ENCODE assay signal across 9 mouse cellular contexts in the genomic region with DNA sequence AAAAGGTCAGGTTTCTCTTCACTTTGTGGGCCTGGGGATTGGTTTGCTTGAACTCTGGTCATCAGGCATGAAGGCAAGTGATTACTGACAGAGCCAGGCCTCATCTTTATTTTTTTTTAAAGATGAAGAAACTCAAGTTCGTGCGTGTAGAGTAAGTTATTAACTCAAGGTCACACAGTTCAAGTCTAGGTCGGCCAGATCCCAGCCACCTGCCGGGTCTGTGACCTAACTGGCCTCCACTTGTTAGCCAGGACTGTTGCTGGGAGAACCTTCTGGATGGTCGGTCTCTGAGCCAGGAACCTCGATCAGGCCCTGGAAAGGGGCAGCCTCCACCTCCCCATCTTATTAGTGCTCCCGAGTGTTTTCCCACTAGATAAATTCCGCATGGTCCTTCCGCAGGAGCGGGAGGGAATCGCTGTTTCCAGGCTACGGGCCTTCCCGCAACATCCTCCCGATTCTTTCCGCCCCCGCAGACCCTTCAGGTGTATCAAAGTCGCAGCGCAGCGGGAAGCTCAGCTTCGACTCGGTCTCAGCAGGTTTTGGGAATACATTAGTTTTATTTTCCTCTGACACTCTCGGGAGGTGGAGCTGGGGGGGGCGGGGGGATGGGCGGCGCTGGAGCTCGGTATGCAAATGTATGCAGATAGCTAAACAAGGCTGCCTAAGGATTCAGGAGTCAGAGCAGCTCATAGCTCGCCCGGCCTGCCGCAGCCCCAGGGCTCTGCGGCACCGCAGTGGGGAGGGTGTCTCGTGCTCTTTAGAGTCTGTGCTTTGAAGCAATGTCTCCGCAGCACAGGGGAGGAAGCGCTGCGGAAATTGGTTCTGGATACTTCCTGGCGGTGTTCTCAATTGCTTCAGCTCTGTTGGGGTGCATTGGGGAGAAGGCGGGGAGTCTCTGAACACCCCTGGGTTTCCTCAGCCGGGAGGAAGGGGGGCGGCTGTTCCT. TPM values are rescaled to one million over a fixed set of nuclear protein-coding genes. Genes with fewer than 3 reads are reported as not detected.
DNase-seq lines count a peak whose midpoint lies in the region; ATAC-seq and TF ChIP-seq lines count a peak whose summit lies in the region.
"Had no signal": no experiment of that assay in that cellular context is flagged by ENCODE, and none has a peak within 500 bp of the region (broad histone marks: within the 10 kb centered on the region; RNA-seq: fewer than 3 reads in every experiment).

No protein-coding gene starts in this region.

- no peak for TF ChIP-seq CTCF in layer of hippocampus, adult 2 months (conservative IDR thresholded peaks at IDR 0.05)

- H3K27ac ChIP-seq in layer of hippocampus, adult 2 months = peak overlapping the region; percentile 90
- no peak overlapping the region for H3K27ac ChIP-seq in lung, embryonic 16.5 days (ENCODE audit: low read length)

- ATAC-seq in lung, embryonic 16.5 days (ENCODE audit: low read depth) = peak; percentile 72; the same call in 1 of the 2 replicates

- no peaks in the 10 kb centered on the region for H3K9me3 ChIP-seq in lung, embryonic 16.5 days (ENCODE audit: control insufficient read depth, low read length)

- peak overlapping the region; percentile 9; the same call in 1 of the 2 replicates for H3K9ac ChIP-seq in lung, embryonic 16.5 days (ENCODE audit: low read length)

- no peaks in the 10 kb centered on the region for H3K36me3 ChIP-seq in lung, embryonic 16.5 days (ENCODE audit: control insufficient read depth, insufficient read depth, low read length)

- WGBS in lung, embryonic 16.5 days = 3% methylated on average over 39 of the region's 39 CpGs

- peak overlapping the region; percentile 59 for H3K4me3 ChIP-seq in layer of hippocampus, adult 2 months
- peak overlapping the region; percentile 37 for H3K4me3 ChIP-seq in lung, embryonic 16.5 days (ENCODE audit: low read length)
- H3K4me3 ChIP-seq: erythroblast, embryonic 14.5 days had no signal

- H3K4me1 ChIP-seq in lung, embryonic 16.5 days (replicated peaks; ENCODE audit: control insufficient read depth, insufficient read depth, low read length) = peaks cover 8% of the 10 kb centered on the region

- H3K27me3 ChIP-seq in lung, embryonic 16.5 days (ENCODE audit: control insufficient read depth, insufficient read depth, low read depth, low read length) = peaks cover 35% of the 10 kb centered on the region

- intact Hi-C loops in heart, postnatal 36 days (cut with DNase I) = no loop called here

- H3K4me2 ChIP-seq in lung, embryonic 16.5 days (ENCODE audit: low read depth, low read length) = peak overlapping the region; percentile 59

- DNase-seq in B cell, adult 2 months = peak; percentile 50 to 57
- DNase-seq in MN1 (ENCODE audit: low spot score) = peak; percentile 80
- peak; percentile 51 for DNase-seq in embryo, embryonic 9.5 days (ENCODE audit: extremely low spot score)
- peak; percentile 40 to 45 for DNase-seq in heart, postnatal 36 days
- DNase-seq in layer of hippocampus, adult 2 months (ENCODE audit: low spot score in 2 of 2) = peak; percentile 39 to 49
- DNase-seq in right cerebral cortex, postnatal 36 days (ENCODE audit: low spot score in 2 of 2) = peak; percentile 60 to 61
- no peak for DNase-seq in urinary bladder, postnatal 36 days (ENCODE audit: low spot score in 2 of 2)

RNA-seq across cellular contexts. Expression of a gene that starts 2.2 kb away (rescaled TPM):
- total RNA-seq in heart, postnatal 36 days (2021) = under 1 TPM; 0.87 to 0.97 TPM
- total RNA-seq in layer of hippocampus, adult 2 months (2021) = 1 to 10 TPM; 1.4 to 2.2 TPM
- 2.0 and 7.8 TPM in 2 replicates for polyA plus RNA-seq in lung, embryonic 16.5 days (2015; fragmentation: Nextera tagmentation; extraction: Ambion mirVana)
- polyA plus RNA-seq: erythroblast, embryonic 14.5 days had no signal

RNA-seq across cellular contexts. Expression of a gene that starts 22.2 kb away (rescaled TPM):
- total RNA-seq in heart, postnatal 36 days (2021) = under 1 TPM; 0.33 to 0.87 TPM
- total RNA-seq in layer of hippocampus, adult 2 months (2021) = 100 to 1,000 TPM; 406 to 409 TPM
- polyA plus RNA-seq in lung, embryonic 16.5 days (2015; fragmentation: Nextera tagmentation; extraction: Ambion mirVana) = 0.47 and 0.53 TPM in 2 replicates
- polyA plus RNA-seq: erythroblast, embryonic 14.5 days had no signal

RNA-seq across cellular contexts. Expression of a gene that starts 26.9 kb away (rescaled TPM):
- 10 to 100 TPM in 1 of 2 experiments, 1 to 10 TPM in 1; 8.5 to 10.0 TPM for total RNA-seq in heart, postnatal 36 days (2021)
- 10 to 100 TPM; 29.0 to 30.9 TPM for total RNA-seq in layer of hippocampus, adult 2 months (2021)
- 14.3 and 14.6 TPM in 2 replicates for polyA plus RNA-seq in lung, embryonic 16.5 days (2015; fragmentation: Nextera tagmentation; extraction: Ambion mirVana)

RNA-seq across cellular contexts. Expression of a gene that starts 59.3 kb away (rescaled TPM):
- 10 to 100 TPM; 34.1 to 34.5 TPM for total RNA-seq in heart, postnatal 36 days (2021)
- 10 to 100 TPM; 45.9 to 49.6 TPM for total RNA-seq in layer of hippocampus, adult 2 months (2021)
- 75.3 and 75.8 TPM in 2 replicates for polyA plus RNA-seq in lung, embryonic 16.5 days (2015; fragmentation: Nextera tagmentation; extraction: Ambion mirVana)

Comparison
In these comparisons a context has a peak if more than half of its experiments do, and no peak if none do; other contexts are left out.
1. DNase-seq: peak in B cell, adult 2 months (2 of 2), MN1 (single experiment), embryo, embryonic 9.5 days (single experiment), heart, postnatal 36 days (2 of 2), layer of hippocampus, adult 2 months (2 of 2) and right cerebral cortex, postnatal 36 days (2 of 2); none in urinary bladder, postnatal 36 days (0 of 2).
2. RNA of a gene that starts 22.2 kb away (total RNA-seq): 406 to 409 TPM in layer of hippocampus, adult 2 months; 0.33 to 0.87 TPM in heart, postnatal 36 days; every median in the first group is over 100 times any median in the second.